Mouse (Mus musculus): ENCODE results near the gene Hist1h3c.
"Not testable (repeated sequence)": the region's sequence is repeated elsewhere in the genome, so short reads cannot be mapped to it uniquely, and the experiment has no call there.

Hist1h3c gene

GRCm38 (mm10) chr13:23745381-23746161 is at the start of gene Hist1h3c:
Gene Hist1h3c, minus strand, starts transcription at chr13:23745602.
- peak; percentile 84 for DNase-seq

- DNase-seq = peak; percentile 23
These were observed 47.1 kb upstream of the Hist1h3c start for GRCm38 (mm10) chr13:23792520-23792919.

GRCm38 (mm10) chr13:23779025-23779424 is 33.6 kb upstream of the Hist1h3c start:
- no peak for DNase-seq

- DNase-seq = no peak
These were observed 32.9 kb upstream of the Hist1h3c start for GRCm38 (mm10) chr13:23778339-23778738.

GRCm38 (mm10) chr13:23772561-23773313 is 27.3 kb upstream of the Hist1h3c start:
- peak; percentile 49 for DNase-seq

GRCm38 (mm10) chr13:23769613-23770012 is 24.2 kb upstream of the Hist1h3c start, which contains the start of gene Trim38:
Gene Trim38, plus strand, starts transcription at chr13:23769913.
- not testable (repeated sequence) for DNase-seq

GRCm38 (mm10) chr13:23768834-23769397 is 23.5 kb upstream of the Hist1h3c start:
- no peak for DNase-seq

GRCm38 (mm10) chr13:23766772-23767171 is 21.4 kb upstream of the Hist1h3c start:
- DNase-seq = no peak

GRCm38 (mm10) chr13:23765172-23765513 is 19.7 kb upstream of the Hist1h3c start:
- no peak for DNase-seq

GRCm38 (mm10) chr13:23764324-23765171 is 19.1 kb upstream of the Hist1h3c start:
- no peak for DNase-seq

GRCm38 (mm10) chr13:23763586-23764323 is 18.4 kb upstream of the Hist1h3c start, which contains the start of gene Hist1h1a:
Gene Hist1h1a, plus strand, starts transcription at chr13:23763666.
- DNase-seq = peak; percentile 85

- no peak for DNase-seq
These were observed 17.8 kb upstream of the Hist1h3c start for GRCm38 (mm10) chr13:23763242-23763585.

GRCm38 (mm10) chr13:23761871-23762821 is 16.7 kb upstream of the Hist1h3c start, which contains the start of gene Hist1h3a:
Gene Hist1h3a, minus strand, starts transcription at chr13:23762386.
- peak; percentile 74 for DNase-seq

GRCm38 (mm10) chr13:23760972-23761864 is 15.8 kb upstream of the Hist1h3c start, which contains the start of gene Hist1h4a:
Gene Hist1h4a, minus strand, starts transcription at chr13:23761230.
- peak; percentile 98 for DNase-seq

GRCm38 (mm10) chr13:23760240-23760971 is 15.0 kb upstream of the Hist1h3c start:
- DNase-seq = no peak

- DNase-seq = no peak
These were observed 14.5 kb upstream of the Hist1h3c start for GRCm38 (mm10) chr13:23759916-23760239.

- DNase-seq = no peak
These were observed 13.9 kb upstream of the Hist1h3c start for GRCm38 (mm10) chr13:23759251-23759771.

- no peak for DNase-seq
These were observed 12.5 kb upstream of the Hist1h3c start for GRCm38 (mm10) chr13:23757921-23758320.
